Mouse (Mus musculus): ENCODE results near the gene Dhcr24.
A peak's percentile ranks its signal among the peaks of the same experiment; 100 is the strongest.

The Dhcr24 gene

GRCm38 (mm10) chr4:106613105-106613504, 52.3 kb downstream of the Dhcr24 start:
- no peak for DNase-seq

GRCm38 (mm10) chr4:106613560-106613959, 52.7 kb downstream of the Dhcr24 start:
- DNase-seq: no peak

GRCm38 (mm10) chr4:106614180-106614797, 53.5 kb downstream of the Dhcr24 start:
- DNase-seq: peak; percentile 34 to 50

GRCm38 (mm10) chr4:106614881-106615280, 54.0 kb downstream of the Dhcr24 start:
- no peak for DNase-seq

- no peak for DNase-seq
Measured at GRCm38 (mm10) chr4:106615637-106616036, 54.8 kb downstream of the Dhcr24 start.

- DNase-seq: peak in 1 of 2 experiments; percentile 28
Measured at GRCm38 (mm10) chr4:106617056-106617455, 56.2 kb downstream of the Dhcr24 start, which contains the start of gene Lexm. Gene Lexm (minus strand): TSS chr4:106617241.

- DNase-seq: no peak
Measured at GRCm38 (mm10) chr4:106618898-106619297, 58.1 kb downstream of the Dhcr24 start.

- DNase-seq: no peak
Measured at GRCm38 (mm10) chr4:106621428-106621827, 60.6 kb downstream of the Dhcr24 start.

GRCm38 (mm10) chr4:106622030-106622493, 61.2 kb downstream of the Dhcr24 start, which contains the start of gene Ttc22:
Gene Ttc22 (plus strand): TSS chr4:106622432.
- peak; percentile 82 to 91 for DNase-seq

- no peak for DNase-seq
Measured at GRCm38 (mm10) chr4:106622712-106623111, 61.9 kb downstream of the Dhcr24 start.

- peak; percentile 28 to 51 for DNase-seq
Measured at GRCm38 (mm10) chr4:106624271-106624670, 63.4 kb downstream of the Dhcr24 start.

GRCm38 (mm10) chr4:106627809-106628208, 67.0 kb downstream of the Dhcr24 start:
- no peak for DNase-seq

GRCm38 (mm10) chr4:106628650-106629360, 68.0 kb downstream of the Dhcr24 start:
- peak in 1 of 2 experiments; percentile 38 for DNase-seq

GRCm38 (mm10) chr4:106629374-106629773, 68.5 kb downstream of the Dhcr24 start:
- no peak for DNase-seq

GRCm38 (mm10) chr4:106630333-106631220, 69.7 kb downstream of the Dhcr24 start:
- DNase-seq: peak; percentile 44 to 49

GRCm38 (mm10) chr4:106632313-106632712, 71.5 kb downstream of the Dhcr24 start:
- DNase-seq: no peak

GRCm38 (mm10) chr4:106633281-106634085, 72.6 kb downstream of the Dhcr24 start:
- no peak for DNase-seq

- no peak for DNase-seq
Measured at GRCm38 (mm10) chr4:106634086-106634479, 73.2 kb downstream of the Dhcr24 start.

Measured in lung, adult 18-20 months (tissue).